Mouse (Mus musculus) bone marrow, adult 2 months (tissue): ENCODE data around the gene Hoxb7. TPM values are rescaled to one million over a fixed set of nuclear protein-coding genes. Genes with fewer than 3 reads are reported as not detected.

Source experiments
- H3K27ac ChIP-seq: fragments of 200-500 bp; 2 replicates; pipeline ENCODE4 v1.5.1; 2012; ENCODE audit warnings: low read depth, mild to moderate bottlenecking, control low read depth, inconsistent platforms, low read length; ENCODE audit not compliant: control insufficient read depth, poor library complexity, insufficient read depth
- H3K4me1 ChIP-seq: fragments of 200-500 bp; 2 replicates; pipeline ENCODE4 v1.6.1; 2011; ENCODE audit warnings: low read length; ENCODE audit not compliant: control insufficient read depth, insufficient read depth
- H3K4me3 ChIP-seq: fragments of 200-500 bp; replicated peaks from 2 replicates; pipeline ENCODE3; 2011; ENCODE audit warnings: mild to moderate bottlenecking, low read depth, low read length, control low read depth; ENCODE audit not compliant: control insufficient read depth
- CTCF ChIP-seq: fragments of 200-500 bp; IDR thresholded peaks from 2 replicates; pipeline ENCODE4 v1.5.1; 2011; ENCODE audit warnings: low read length, control low read depth; ENCODE audit not compliant: control insufficient read depth, insufficient read depth
- POLR2A ChIP-seq: fragments of 200-500 bp; IDR thresholded peaks from 2 replicates; pipeline ENCODE4 v1.6.1; 2011; ENCODE audit warnings: low read depth, mild to moderate bottlenecking, control low read depth, low read length, borderline replicate concordance; ENCODE audit not compliant: control insufficient read depth
- WGBS: fragments of 180-500 bp; shearing (Covaris S2); methylation state at CpG from one replicate; pipeline ENCODE4 v1.1.7; 2018; 5-methylcytosine and 5-hydroxymethylcytosine counted together
- polyA plus RNA-seq: library from polyadenylated mRNA; stranded (reverse); fragments of >200 nt; gene quantifications from 2 replicates; pipeline ENCODE4 v1.2.4, GENCODE M21; 2011; ENCODE audit warnings: low replicate concordance; ENCODE audit not compliant: missing spikeins, insufficient read depth, insufficient read length

The Hoxb7 gene
- polyA plus RNA-seq, 1 experiment = 2.5 TPM

DNA sequence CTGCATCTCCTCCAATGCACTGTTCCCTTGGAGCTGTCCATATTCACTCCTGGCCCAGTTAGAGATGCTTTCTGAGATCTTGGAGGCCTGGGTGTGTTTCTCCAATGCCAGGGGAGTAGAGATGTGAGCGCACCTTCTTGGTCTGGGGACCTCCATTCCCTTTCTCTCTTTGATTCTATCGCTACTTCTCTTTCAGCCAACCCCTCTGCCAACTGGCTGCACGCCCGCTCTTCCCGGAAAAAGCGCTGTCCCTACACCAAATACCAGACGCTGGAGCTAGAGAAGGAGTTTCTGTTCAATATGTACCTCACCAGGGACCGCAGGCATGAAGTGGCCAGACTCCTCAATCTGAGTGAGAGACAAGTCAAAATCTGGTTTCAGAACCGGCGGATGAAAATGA lies 12.0 kb upstream of the Hoxb7 start:
- no peak for TF ChIP-seq CTCF
- TF ChIP-seq POLR2A = no peak
- Histone ChIP-seq H3K4me1 (no peaks in the 10 kb centered on the region), H3K27ac (no peak overlapping the region), H3K4me3 (no peak overlapping the region)
- WGBS = 65% methylated on average over 10 of the region's 10 CpGs

DNA sequence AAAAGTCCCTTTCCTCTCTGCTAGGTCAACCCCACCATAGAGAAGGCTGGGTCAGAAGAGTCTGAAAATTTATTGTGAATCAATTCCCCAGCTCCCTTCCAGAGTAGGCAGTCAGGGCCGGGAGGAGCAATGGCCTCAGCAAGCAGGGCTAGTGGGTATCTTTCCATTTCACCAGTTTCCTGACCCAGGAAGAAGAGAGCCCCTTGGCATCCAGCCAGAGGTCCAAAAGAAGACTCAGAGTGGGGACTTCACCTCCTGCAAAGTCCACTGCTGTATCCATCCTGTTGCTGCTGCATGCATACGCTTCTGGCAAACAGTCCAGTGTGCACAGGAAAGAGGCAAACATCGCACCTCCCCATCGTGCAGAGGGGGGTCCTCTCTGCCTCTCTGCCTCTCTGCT lies 10.5 kb upstream of the Hoxb7 start:
- no peak overlapping the region for H3K4me3 ChIP-seq
- no peak overlapping the region for H3K27ac ChIP-seq
- TF ChIP-seq POLR2A (no peak), CTCF (no peak)
- WGBS = 33% methylated on average over 4 of the region's 4 CpGs
- H3K4me1 ChIP-seq = no peaks in the 10 kb centered on the region

DNA sequence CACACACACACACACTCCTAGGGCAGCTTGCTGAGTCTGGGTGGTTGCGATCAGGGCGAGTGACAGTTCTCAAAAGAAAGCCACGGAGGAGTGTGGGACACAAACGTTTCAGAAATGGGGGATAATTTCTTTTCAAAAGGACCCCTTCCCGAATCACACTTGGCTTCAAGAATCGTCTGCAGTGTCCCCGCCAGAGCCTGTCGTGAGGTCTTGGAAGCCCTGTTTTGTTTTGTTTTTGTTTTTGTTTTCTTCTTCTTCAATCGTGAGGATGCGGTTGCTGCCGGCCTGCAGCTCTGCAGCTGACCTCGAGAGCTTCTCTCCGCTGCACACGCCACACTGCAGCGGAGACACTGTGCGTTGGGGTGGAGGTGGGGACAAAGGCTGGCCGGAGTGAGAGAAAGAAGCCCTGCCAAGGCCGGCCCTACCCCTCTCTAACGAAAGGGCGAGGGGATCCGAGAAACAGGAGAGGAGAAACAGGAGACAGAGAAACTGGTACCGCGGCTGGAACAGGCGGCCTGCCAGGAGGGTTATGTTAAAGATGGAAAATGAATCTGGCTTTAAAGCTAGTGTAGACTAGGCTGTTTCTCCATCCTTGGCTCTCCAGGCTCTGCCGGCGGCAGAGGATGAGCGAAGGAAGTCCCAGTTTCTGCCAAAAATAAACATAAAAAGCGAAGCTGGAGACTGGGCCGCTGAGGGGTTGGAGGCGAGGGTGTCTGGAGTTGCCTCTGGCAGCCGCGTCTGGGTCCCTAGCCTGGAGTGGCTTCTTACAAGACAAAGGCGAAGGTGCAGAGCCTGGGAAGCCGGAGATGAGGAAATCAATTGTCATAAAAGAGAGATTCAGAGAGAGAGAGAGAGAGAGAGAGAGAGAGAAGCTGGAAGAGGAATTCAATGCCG lies 9.0 kb upstream of the Hoxb7 start:
- Histone ChIP-seq H3K4me1 (no peaks in the 10 kb centered on the region), H3K27ac (no peak overlapping the region), H3K4me3 (no peak overlapping the region)
- TF ChIP-seq CTCF (no peak), POLR2A (no peak)
- 5% methylated on average over 35 of the region's 35 CpGs for WGBS

DNA sequence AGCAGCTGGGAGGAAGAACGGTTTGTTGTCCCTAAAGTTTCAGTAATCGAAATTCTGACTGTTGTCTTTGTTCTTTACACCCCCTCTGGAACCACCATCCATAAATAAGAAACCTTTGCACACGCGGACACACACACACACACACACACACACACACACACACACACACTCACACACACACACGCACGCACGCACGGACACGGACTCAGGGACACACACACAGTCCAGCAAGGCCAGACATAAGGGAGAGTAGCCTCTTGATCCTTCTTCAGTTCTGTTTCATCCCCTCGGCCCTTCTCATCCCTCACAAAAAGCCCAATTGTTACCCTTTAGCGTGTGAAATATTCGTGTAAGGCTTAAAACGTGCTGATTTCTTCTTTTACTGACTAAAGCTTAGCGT lies 8.1 kb upstream of the Hoxb7 start:
- TF ChIP-seq CTCF (no peak), POLR2A (no peak)
- 12% methylated on average over 14 of the region's 14 CpGs for WGBS
- Histone ChIP-seq H3K4me3 (no peak overlapping the region), H3K4me1 (no peaks in the 10 kb centered on the region), H3K27ac (no peak overlapping the region)

DNA sequence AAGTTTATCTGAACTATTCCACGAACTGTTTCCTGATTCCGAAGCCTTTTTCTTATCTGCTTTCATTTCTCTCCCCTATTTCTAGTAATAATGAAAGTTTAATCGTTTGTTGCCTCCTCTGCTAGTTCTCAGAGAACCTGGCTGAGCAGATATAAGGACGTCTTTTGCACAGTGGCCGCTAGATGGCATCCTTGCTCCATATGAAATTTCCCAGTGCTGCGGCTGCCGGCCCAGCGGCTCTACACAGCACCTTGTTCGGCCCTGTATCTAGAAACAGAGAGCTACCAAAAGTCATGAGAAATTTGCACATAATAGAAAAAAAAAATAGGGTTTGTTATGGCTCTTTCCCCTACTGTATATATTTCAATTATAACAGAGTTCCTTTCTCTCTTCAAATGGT lies 7.7 kb upstream of the Hoxb7 start:
- Histone ChIP-seq H3K4me1 (no peaks in the 10 kb centered on the region), H3K4me3 (no peak overlapping the region), H3K27ac (no peak overlapping the region)
- WGBS = under 1% methylated on average over 9 of the region's 9 CpGs
- TF ChIP-seq CTCF = peak; percentile 67
- no peak for TF ChIP-seq POLR2A

DNA sequence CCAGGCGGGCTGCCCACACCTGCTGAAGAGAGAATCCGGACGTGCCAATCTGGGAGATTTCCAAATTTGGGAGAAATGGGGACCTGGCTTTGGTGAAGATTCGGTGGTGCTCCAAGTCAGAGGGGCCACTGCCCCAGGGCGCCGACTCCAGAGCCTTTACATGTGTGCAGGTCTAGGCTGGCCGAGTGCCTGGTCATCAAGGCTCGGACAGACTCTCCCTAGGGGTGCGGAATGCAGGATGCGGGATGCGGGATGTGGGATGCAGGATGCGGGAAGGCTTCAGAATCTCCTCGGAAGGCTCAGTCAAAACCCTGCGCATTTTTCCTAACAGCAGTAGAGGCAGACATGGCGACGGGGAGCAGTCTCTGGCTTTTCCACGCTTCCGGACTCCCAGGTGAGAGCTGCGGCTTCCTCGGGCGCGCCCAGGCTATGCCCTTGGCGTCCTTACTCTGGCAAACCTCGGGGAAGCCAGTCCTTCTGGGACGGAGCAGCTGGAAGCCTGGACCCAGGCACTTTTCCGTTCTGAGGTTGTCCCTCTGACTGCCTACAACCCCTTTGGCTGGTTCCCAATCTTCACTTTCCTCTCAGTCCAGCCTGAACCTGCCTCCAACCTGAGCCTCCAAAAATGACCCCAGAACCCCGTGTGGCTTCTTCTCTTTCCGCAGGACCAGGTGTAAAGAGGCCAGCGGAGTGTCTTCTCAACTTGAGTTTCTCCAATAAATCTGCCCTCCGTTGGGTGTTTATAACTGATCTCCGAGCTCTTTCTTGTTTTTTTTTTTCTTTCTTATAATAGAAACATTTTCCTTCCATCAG lies 6.8 kb upstream of the Hoxb7 start:
- H3K4me3 ChIP-seq = no peak overlapping the region
- no peaks in the 10 kb centered on the region for H3K4me1 ChIP-seq
- WGBS = 14% methylated on average over 31 of the region's 31 CpGs
- no peak overlapping the region for H3K27ac ChIP-seq
- no peak for TF ChIP-seq POLR2A

DNA sequence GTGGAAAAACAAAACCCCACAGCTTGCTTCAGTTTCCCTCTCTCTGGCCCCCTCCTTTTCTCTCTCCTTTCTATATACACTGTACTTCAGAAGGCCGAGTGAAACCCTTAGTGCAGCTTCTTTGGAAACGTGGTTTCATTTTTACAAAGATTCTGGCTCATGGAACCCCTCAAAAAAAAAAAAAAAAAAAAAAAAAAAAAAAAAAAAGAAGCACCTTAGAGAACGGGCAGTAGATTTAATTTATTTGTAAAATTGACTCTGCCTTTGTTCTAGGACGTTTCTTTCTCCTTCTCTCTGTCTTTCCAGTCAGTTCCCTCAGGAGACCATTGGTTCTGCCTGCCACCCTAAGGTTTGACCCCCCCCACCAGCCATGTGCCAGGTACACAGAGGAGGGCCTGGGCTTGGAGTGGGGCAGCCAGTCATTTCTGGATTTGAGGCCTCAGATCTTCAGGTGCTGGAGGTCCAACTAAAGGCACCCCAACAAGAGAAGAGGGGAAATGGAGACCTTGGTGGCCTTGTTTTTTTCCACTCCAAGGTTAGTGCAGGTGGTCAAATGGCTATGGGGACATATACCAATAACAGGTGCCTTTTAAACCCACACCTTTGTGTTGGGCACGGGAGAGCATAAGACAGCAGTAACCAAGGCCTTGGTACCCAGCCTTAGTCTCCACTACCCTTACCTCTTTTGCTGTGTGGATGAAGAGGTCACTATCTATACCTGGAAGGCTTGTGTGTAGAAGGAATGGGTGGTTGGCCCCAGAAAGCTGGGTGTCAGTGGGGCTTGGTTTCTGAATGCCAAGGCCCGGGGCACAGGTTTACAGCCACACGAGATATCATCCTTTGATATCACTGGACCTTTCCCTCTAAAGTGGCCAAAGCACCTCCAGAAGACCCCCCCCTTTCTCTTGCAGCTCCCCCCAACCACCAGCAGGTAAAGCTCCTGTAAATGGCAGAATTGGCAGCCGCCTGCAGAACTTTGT lies 5.7 kb upstream of the Hoxb7 start:
- TF ChIP-seq POLR2A = no peak
- TF ChIP-seq CTCF = no peak
- H3K27ac ChIP-seq = no peak overlapping the region
- 39% methylated on average over 8 of the region's 8 CpGs for WGBS
- no peaks in the 10 kb centered on the region for H3K4me1 ChIP-seq
- H3K4me3 ChIP-seq = no peak overlapping the region
